Mouse (Mus musculus): Measurements from ENCODE around the gene Fpr3. TPM values are rescaled to one million over a fixed set of nuclear protein-coding genes. Genes with fewer than 3 reads are reported as not detected.
"Not testable (repeated sequence)": the region's sequence is repeated elsewhere in the genome, so short reads cannot be mapped to it uniquely, and the experiment has no call there.

Fpr3 gene
- polyA plus RNA-seq, 1 experiment from 2014 or later: not detected

DNA sequence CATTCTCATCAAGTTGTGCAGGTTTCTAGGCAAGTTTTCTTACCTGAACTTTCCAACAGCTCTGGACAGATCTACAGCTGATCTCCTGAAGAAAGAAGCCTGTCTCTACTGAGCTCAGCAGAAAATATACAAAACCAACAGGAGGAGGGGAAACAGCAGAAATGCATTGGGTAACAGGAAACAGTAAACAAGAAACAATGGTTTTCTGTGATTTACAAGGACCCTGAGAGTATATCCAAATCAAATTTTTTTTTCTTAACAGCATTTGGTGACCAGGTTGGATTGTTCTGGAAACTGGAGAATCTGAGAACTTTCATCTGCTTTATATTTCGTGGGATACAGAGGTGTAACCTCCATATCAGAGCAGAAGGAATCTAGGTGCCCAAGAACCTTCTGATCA lies 3.8 kb upstream of the Fpr3 start, which contains the start of gene Fpr1:
TSS of gene Fpr1 (minus strand) at position 101 of the 400 bp plus-strand sequence.
- Histone ChIP-seq H3K36me3 (no peaks in the 10 kb centered on the region), H3K4me2 (no peak within 1 kb of the TSS), H3K27ac (ENCODE audit: poor library complexity, severe bottlenecking) (no peak within 1 kb of the TSS), H3K4me1 (replicated peaks) (no peaks in the 10 kb centered on the region), H3K9ac (no peak within 1 kb of the TSS), H3K4me3 (no peak within 1 kb of the TSS), H3K9me3 (replicated peaks) (no peaks in the 10 kb centered on the region), H3K27me3 (replicated peaks) (no peaks in the 10 kb centered on the region)
- no peak for ATAC-seq (ENCODE audit: insufficient number of reproducible peaks, low FRiP score)
- 65% methylated on average over 1 of the region's 1 CpGs for WGBS

DNA sequence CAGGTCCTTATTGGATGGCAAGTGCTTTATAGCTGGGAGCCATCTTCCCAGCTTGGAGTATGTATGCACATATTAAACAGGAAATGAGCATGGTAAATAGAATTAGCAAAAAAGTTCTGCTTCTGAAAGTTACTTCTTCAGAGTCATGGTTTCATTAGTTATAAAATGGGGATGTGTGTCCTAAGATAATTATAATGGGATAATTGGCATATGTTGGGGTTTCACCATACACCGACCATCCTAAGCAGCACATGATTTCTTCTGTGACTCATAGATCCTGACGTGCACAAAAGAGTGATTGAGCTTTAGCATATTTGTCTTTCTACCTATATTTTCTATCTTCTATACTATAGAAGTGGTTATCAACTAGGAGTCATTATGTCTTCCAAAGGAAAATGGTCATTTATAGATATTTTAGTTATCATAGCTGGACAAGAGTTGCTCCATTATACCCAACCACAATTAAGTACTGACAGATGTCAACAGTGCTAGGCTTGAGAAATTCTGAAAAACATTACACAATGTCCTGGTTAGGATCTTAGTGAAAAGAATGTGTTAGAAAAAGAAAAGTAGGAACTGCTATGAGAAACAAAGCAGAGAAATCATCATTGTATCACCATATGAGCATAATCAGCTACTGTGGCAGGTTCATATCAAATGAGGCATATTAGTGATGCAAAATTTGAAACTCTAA lies 2.2 kb downstream of the Fpr3 start:
- no peak for ATAC-seq (ENCODE audit: insufficient number of reproducible peaks, low FRiP score)
- Histone ChIP-seq H3K4me1 (replicated peaks) (no peaks in the 10 kb centered on the region), H3K9ac (no peak overlapping the region), H3K27me3 (replicated peaks) (no peaks in the 10 kb centered on the region), H3K4me3 (no peak overlapping the region), H3K9me3 (replicated peaks) (no peaks in the 10 kb centered on the region), H3K36me3 (no peaks in the 10 kb centered on the region), H3K4me2 (no peak overlapping the region), H3K27ac (ENCODE audit: poor library complexity, severe bottlenecking) (no peak overlapping the region)
- 79% methylated on average over 2 of the region's 2 CpGs for WGBS

DNA sequence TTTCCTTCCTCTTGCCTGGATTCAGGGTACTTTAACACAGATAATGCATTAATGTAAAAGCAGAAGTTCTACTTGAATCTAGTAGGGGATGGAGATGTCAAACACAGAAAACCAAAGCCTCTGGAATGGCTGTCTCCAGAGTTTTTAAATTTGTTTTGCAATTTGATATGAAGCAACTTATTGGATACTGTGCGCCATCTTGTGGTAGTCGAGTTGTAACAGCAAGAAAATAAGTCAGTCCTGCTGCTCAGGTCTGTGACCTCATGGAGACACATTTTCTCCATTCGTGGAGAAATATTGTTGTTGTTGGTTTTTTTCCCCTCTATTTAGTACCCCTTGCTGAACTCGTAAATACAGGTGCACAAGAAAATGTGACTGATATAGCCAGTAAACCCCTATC lies 8.4 kb downstream of the Fpr3 start:
- no peak overlapping the region for H3K4me2 ChIP-seq
- H3K36me3 ChIP-seq: no peaks in the 10 kb centered on the region
- H3K4me1 ChIP-seq (replicated peaks): no peaks in the 10 kb centered on the region
- H3K9ac ChIP-seq: no peak overlapping the region
- H3K9me3 ChIP-seq (replicated peaks): no peaks in the 10 kb centered on the region
- H3K4me3 ChIP-seq: no peak overlapping the region
- 2% methylated on average over 4 of the region's 4 CpGs for WGBS
- no peaks in the 10 kb centered on the region for H3K27me3 ChIP-seq (replicated peaks)
- H3K27ac ChIP-seq (ENCODE audit: poor library complexity, severe bottlenecking): no peak overlapping the region
- ATAC-seq (ENCODE audit: insufficient number of reproducible peaks, low FRiP score): no peak

GRCm38 (mm10) chr17:17899268-17899667 lies 11.6 kb downstream of the Fpr3 start:
- ATAC-seq (ENCODE audit: insufficient number of reproducible peaks, low FRiP score): no peak
- Histone ChIP-seq H3K9me3 (replicated peaks) (no peaks in the 10 kb centered on the region), H3K4me2 (no peak overlapping the region), H3K4me3 (no peak overlapping the region), H3K27me3 (replicated peaks) (no peaks in the 10 kb centered on the region), H3K4me1 (replicated peaks) (no peaks in the 10 kb centered on the region), H3K9ac (no peak overlapping the region), H3K36me3 (no peaks in the 10 kb centered on the region), H3K27ac (ENCODE audit: poor library complexity, severe bottlenecking) (no peak overlapping the region)
- 70% methylated on average over 2 of the region's 2 CpGs for WGBS

GRCm38 (mm10) chr17:17900768-17901167 lies 13.1 kb downstream of the Fpr3 start:
- H3K36me3 ChIP-seq: no peaks in the 10 kb centered on the region
- H3K4me3 ChIP-seq: no peak overlapping the region
- no peak overlapping the region for H3K9ac ChIP-seq
- no peaks in the 10 kb centered on the region for H3K9me3 ChIP-seq (replicated peaks)
- no peak for ATAC-seq (ENCODE audit: insufficient number of reproducible peaks, low FRiP score)
- H3K27me3 ChIP-seq (replicated peaks): no peaks in the 10 kb centered on the region
- no peaks in the 10 kb centered on the region for H3K4me1 ChIP-seq (replicated peaks)
- no peak overlapping the region for H3K4me2 ChIP-seq
- WGBS: 85% methylated on average over 1 of the region's 1 CpGs
- no peak overlapping the region for H3K27ac ChIP-seq (ENCODE audit: poor library complexity, severe bottlenecking)

DNA sequence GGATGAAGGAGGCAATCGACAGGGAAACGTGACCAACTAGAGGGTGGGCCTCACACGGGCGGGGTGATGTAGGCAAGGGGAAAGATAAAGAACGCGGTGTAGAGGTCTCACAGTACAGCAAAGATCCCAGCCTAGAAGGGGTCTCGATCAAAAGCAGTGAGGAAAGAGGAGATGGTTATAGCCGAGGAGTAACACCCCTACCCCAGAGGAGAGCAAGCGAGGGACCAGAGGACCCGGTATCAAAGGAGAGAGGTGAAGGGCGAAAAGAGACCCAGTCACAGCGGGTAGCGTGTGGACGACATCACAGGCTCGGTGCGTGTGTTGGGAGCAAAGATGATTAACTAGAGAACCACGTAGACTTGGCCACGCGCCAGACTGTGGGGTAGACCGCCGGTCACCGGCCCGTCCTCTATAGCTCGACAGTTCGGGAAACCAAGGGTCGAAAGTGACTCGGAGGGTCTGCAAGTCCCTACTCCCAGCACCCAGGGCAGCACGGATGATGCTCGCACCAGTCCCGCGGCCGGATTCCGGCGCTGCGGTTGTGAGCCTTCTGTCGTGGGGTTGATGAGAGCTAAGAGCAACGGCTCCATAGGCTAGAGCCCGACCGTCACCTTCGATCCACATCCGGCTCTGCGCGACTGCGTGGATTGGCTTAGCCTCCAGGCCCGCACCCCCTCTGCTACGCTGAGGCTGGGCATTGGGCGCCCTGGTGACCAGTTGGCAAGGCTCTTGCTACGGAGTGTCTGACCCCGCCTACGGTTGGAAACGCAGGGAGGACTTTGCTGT lies 22.2 kb downstream of the Fpr3 start:
- Histone ChIP-seq H3K36me3 (no peaks in the 10 kb centered on the region), H3K27me3 (replicated peaks) (no peaks in the 10 kb centered on the region), H3K4me3 (peak overlapping the region; percentile 56), H3K9ac (peak overlapping the region; percentile 70), H3K9me3 (replicated peaks) (no peaks in the 10 kb centered on the region; the same call in 1 of the 2 replicates), H3K4me1 (replicated peaks) (no peaks in the 10 kb centered on the region), H3K4me2 (peak overlapping the region; percentile 79), H3K27ac (ENCODE audit: poor library complexity, severe bottlenecking) (no peak overlapping the region)
- peak; percentile 95 for ATAC-seq (ENCODE audit: insufficient number of reproducible peaks, low FRiP score)
- 11% methylated on average over 51 of the region's 51 CpGs for WGBS

DNA sequence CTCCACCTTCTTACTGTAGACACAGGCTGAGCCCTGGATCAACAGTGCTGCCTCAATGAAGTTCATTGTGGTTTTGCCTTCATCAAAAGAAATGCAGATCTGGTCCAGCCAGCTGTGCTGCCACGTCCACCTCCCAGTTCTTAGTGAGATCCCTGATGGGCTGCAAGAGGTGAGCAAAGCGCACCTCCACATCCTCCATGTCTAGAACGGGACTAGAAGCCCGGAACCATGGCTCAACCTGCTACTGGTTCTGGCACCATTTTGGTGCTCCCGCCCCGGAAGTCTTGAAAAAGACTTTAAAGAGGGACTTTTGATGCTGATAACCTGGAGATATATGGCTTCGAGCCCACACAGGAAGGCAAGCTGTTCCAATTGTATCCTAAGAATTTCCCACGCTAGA lies 25.0 kb downstream of the Fpr3 start:
- 81% methylated on average over 8 of the region's 8 CpGs for WGBS
- not testable (repeated sequence) for H3K4me1 ChIP-seq (replicated peaks); H3K27me3 ChIP-seq (replicated peaks); H3K4me3 ChIP-seq; ATAC-seq (ENCODE audit: insufficient number of reproducible peaks, low FRiP score); H3K4me2 ChIP-seq; H3K9ac ChIP-seq; H3K36me3 ChIP-seq; H3K9me3 ChIP-seq (replicated peaks); H3K27ac ChIP-seq (ENCODE audit: poor library complexity, severe bottlenecking)

DNA sequence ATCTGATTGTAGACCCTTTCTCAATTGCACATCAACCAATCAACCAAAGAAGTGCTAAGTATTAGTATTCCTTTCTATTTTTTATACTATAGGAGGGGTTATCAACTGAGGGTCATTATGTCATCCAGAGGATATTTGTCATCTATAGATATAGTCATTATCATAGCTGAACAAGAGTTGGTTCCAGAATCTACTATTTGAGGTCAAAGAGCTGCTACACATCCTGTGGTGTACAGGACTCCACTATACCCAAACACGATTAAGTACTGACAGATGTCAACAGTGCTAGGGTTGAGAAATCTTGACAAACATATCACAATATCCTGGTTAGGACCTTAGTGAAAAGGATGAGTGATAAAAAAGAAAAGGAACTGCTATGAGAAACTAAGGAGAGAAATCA lies 29.7 kb downstream of the Fpr3 start:
- Histone ChIP-seq H3K4me1 (replicated peaks) (no peaks in the 10 kb centered on the region), H3K4me2 (no peak overlapping the region), H3K27ac (ENCODE audit: poor library complexity, severe bottlenecking) (no peak overlapping the region), H3K27me3 (replicated peaks) (no peaks in the 10 kb centered on the region), H3K9me3 (replicated peaks) (no peaks in the 10 kb centered on the region), H3K9ac (no peak overlapping the region), H3K36me3 (no peaks in the 10 kb centered on the region), H3K4me3 (no peak overlapping the region)
- ATAC-seq (ENCODE audit: insufficient number of reproducible peaks, low FRiP score): no peak
- 80% methylated on average over 1 of the region's 1 CpGs for WGBS

DNA sequence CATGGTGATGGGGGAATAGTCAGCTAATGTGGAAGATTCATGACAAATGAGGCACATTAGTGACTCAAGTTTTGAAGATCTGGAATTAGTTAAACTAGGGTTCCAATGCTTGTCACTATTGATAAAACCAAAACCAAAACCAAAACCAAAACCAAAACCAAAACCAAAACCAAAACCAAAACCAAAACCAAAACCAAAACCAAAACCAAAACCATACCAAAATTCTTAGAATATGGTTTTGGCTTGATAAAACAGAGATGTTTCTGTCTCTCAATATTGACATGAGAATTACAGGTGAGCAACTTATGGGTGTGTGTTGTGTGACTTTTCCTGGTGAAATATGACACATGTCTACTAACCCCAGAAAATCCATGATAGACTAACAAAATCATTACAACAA lies 30.1 kb downstream of the Fpr3 start:
- Histone ChIP-seq H3K9me3 (replicated peaks) (no peaks in the 10 kb centered on the region), H3K36me3 (no peaks in the 10 kb centered on the region), H3K27ac (ENCODE audit: poor library complexity, severe bottlenecking) (no peak overlapping the region), H3K4me2 (no peak overlapping the region), H3K27me3 (replicated peaks) (no peaks in the 10 kb centered on the region), H3K4me3 (no peak overlapping the region), H3K9ac (no peak overlapping the region), H3K4me1 (replicated peaks) (no peaks in the 10 kb centered on the region)
- no peak for ATAC-seq (ENCODE audit: insufficient number of reproducible peaks, low FRiP score)

DNA sequence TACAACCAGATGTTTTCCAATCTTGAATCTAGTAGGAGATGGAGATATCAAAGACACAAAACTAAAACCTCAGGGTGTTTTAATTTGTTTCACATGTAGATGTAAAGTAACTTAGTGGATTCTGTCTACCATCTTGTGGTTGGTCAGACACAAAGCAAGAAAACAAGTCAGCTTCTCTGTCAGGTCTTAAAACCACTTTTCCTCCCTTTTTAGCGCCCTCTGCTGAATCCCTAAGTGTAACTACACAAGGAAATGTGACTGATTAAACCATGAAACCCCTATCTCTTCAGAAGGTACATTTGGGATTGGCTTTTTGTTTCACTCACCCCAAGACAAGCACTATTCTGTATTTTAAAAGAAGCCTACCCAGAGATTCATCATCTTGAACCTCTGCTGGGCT lies 85.8 kb downstream of the Fpr3 start:
- ATAC-seq (ENCODE audit: insufficient number of reproducible peaks, low FRiP score): no peak
- 13% methylated on average over 1 of the region's 1 CpGs for WGBS
- H3K4me2 ChIP-seq: no peak overlapping the region
- H3K27ac ChIP-seq (ENCODE audit: poor library complexity, severe bottlenecking): no peak overlapping the region
- no peaks in the 10 kb centered on the region for H3K27me3 ChIP-seq (replicated peaks)
- H3K4me1 ChIP-seq (replicated peaks): no peaks in the 10 kb centered on the region
- no peak overlapping the region for H3K4me3 ChIP-seq
- H3K9me3 ChIP-seq (replicated peaks): peaks cover 10% of the 10 kb centered on the region
- no peaks in the 10 kb centered on the region for H3K36me3 ChIP-seq
- H3K9ac ChIP-seq: no peak overlapping the region

GRCm38 (mm10) chr17:17981232-17981631 lies 93.6 kb downstream of the Fpr3 start:
- not testable (repeated sequence) for H3K27me3 ChIP-seq (replicated peaks); ATAC-seq (ENCODE audit: insufficient number of reproducible peaks, low FRiP score); H3K4me1 ChIP-seq (replicated peaks); H3K27ac ChIP-seq (ENCODE audit: poor library complexity, severe bottlenecking); H3K36me3 ChIP-seq; H3K4me2 ChIP-seq; H3K4me3 ChIP-seq; H3K9ac ChIP-seq
- 62% methylated on average over 2 of the region's 2 CpGs for WGBS
- peaks cover 15% of the 10 kb centered on the region for H3K9me3 ChIP-seq (replicated peaks)
